ENCODE assay signal across 12 mouse cellular contexts in the genomic region with DNA sequence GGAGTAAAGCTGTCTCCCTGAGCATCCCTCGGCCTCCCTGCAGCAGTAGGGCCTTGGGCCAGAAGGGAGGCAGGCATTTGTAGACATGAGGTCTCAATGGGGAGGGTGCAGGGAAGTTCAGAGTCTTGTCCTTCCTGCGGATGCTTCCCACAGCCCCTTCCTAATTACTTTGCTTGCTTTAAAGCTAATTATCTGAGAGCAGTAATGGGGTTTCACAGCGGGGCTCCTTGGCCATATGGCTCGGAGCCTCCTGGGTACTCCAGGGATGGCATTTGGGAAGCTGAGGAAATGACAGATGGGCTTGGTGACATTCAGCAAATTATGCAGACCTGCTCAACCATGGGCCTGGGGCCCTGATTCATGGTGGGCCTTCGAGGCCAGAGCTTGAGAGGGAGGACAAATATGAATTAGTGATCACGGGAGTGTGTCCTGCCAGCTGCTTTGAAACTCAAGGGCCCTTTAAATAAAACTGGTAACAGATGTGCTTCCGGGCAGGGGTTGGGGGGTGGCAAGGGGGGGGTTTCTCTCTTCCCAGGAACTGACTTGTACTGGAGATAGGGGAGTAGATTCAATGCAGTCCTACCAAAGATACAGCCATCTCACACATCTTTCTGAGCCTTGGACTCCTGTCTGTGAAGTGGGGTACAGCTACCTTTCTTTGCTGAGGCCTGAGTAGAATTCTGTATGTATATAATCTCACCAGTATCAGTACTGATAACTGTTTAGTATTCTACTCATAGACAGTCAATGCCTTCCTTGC. TPM values are rescaled to one million over a fixed set of nuclear protein-coding genes. Genes with fewer than 3 reads are reported as not detected.
DNase-seq lines count a peak whose midpoint lies in the region; ATAC-seq and TF ChIP-seq lines count a peak whose summit lies in the region.
"Had no signal": no experiment of that assay in that cellular context is flagged by ENCODE, and none has a peak within 500 bp of the region (broad histone marks: within the 10 kb centered on the region; RNA-seq: fewer than 3 reads in every experiment).

No protein-coding gene starts in this region.

- H3K9me3 ChIP-seq in forebrain, postnatal 0 days (ENCODE audit: low read length), result no peaks in the 10 kb centered on the region
- no peaks in the 10 kb centered on the region for H3K9me3 ChIP-seq in midbrain, embryonic 13.5 days

- no peak overlapping the region for H3K4me2 ChIP-seq in forebrain, postnatal 0 days (ENCODE audit: low read depth)
- no peak overlapping the region for H3K4me2 ChIP-seq in midbrain, embryonic 13.5 days (replicated peaks)

- no peak overlapping the region for H3K9ac ChIP-seq in forebrain, postnatal 0 days
- H3K9ac ChIP-seq in midbrain, embryonic 13.5 days (replicated peaks), result no peak overlapping the region
- H3K9ac ChIP-seq: liver, embryonic 14.5 days had no signal

- WGBS in forebrain, postnatal 0 days, result 9% methylated on average over 7 of the region's 7 CpGs
- 16% methylated on average over 7 of the region's 7 CpGs for WGBS in midbrain, embryonic 13.5 days

- no peaks in the 10 kb centered on the region for H3K4me1 ChIP-seq in forebrain, postnatal 0 days (ENCODE audit: insufficient read depth)
- peaks cover 23% of the 10 kb centered on the region for H3K4me1 ChIP-seq in midbrain, embryonic 13.5 days (replicated peaks)

- no peak for TF ChIP-seq CTCF in brain, embryonic 14.5 days (IDR thresholded peaks at IDR 0.05; ENCODE audit: borderline replicate concordance, extremely low read depth, insufficient read depth, insufficient read length)
- no peak for TF ChIP-seq CTCF in forebrain, postnatal 0 days (IDR thresholded peaks at IDR 0.05; ENCODE audit: low read depth)

- no peak overlapping the region for H3K27ac ChIP-seq in forebrain, postnatal 0 days (ENCODE audit: low read depth, low read length)
- H3K27ac ChIP-seq in midbrain, embryonic 13.5 days, result peak overlapping the region; percentile 62
- H3K27ac ChIP-seq: liver, embryonic 14.5 days had no signal

- H3K27me3 ChIP-seq in forebrain, postnatal 0 days (ENCODE audit: insufficient read depth, low read length), result no peaks in the 10 kb centered on the region
- H3K27me3 ChIP-seq in midbrain, embryonic 13.5 days, result no peaks in the 10 kb centered on the region

- no peak for TF ChIP-seq POLR2A in brain, embryonic 14.5 days (IDR thresholded peaks at IDR 0.05; ENCODE audit: borderline replicate concordance, extremely low read depth, insufficient read depth, insufficient read length, poor library complexity, severe bottlenecking)

- no peak overlapping the region for H3K4me3 ChIP-seq in forebrain, postnatal 0 days (ENCODE audit: low read depth, low read length)
- no peak overlapping the region for H3K4me3 ChIP-seq in midbrain, embryonic 13.5 days (replicated peaks)
- H3K4me3 ChIP-seq: megakaryocyte, embryonic 14.5 days had no signal

- H3K36me3 ChIP-seq in forebrain, postnatal 0 days (ENCODE audit: insufficient read depth), result no peaks in the 10 kb centered on the region
- H3K36me3 ChIP-seq in midbrain, embryonic 13.5 days, result no peaks in the 10 kb centered on the region

- DNase-seq in brain, embryonic 14.5 days (ENCODE audit: low read depth), result peak; percentile 93
- DNase-seq in embryo, embryonic 10 days (ENCODE audit: low spot score), result peak; percentile 61
- DNase-seq in forebrain, postnatal 0 days, result peak; percentile 22
- no peak for DNase-seq in urinary bladder, postnatal 14 days (ENCODE audit: low spot score)
- no peak for DNase-seq in adrenal gland, postnatal 10 days
- DNase-seq in spleen, postnatal 14 days (ENCODE audit: low spot score in 2 of 2), result no peak
- DNase-seq: gastrocnemius, postnatal 25 days had no signal

- peak; percentile 50; the same call in 1 of the 2 replicates for ATAC-seq in forebrain, postnatal 0 days
- ATAC-seq in midbrain, embryonic 13.5 days, result peak; percentile 92
- no peak for ATAC-seq in frontal cortex, adult (ENCODE audit: low TSS enrichment)

RNA-seq across cellular contexts. Expression of a gene that starts 34.8 kb away (rescaled TPM):
- polyA plus RNA-seq in brain, embryonic 14.5 days (2012; rRNA removed), result 1.4 and 2.1 TPM in 2 replicates
- total RNA-seq in forebrain, postnatal 0 days (2014; rRNA removed), result 0.15 and 0.38 TPM in 2 replicates
- 0.57 and 1.0 TPM in 2 replicates for polyA plus RNA-seq in forebrain, postnatal 0 days (2015; fragmentation: Nextera tagmentation; extraction: Ambion mirVana)
- polyA plus RNA-seq in midbrain, embryonic 13.5 days (2015; fragmentation: Nextera tagmentation; extraction: Ambion mirVana), result 0.89 and 0.99 TPM in 2 replicates
- total RNA-seq in adrenal gland, postnatal 10 days (2021), result 1 to 10 TPM; 4.8 to 9.5 TPM
- total RNA-seq: hematopoietic stem cell, adult 5-6 weeks had no signal
- polyA plus RNA-seq: liver, embryonic 14.5 days had no signal

RNA-seq across cellular contexts. Expression of a gene that starts 57.0 kb away (rescaled TPM):
- 9.3 and 14.9 TPM in 2 replicates for polyA plus RNA-seq in brain, embryonic 14.5 days (2012; rRNA removed)
- total RNA-seq in forebrain, postnatal 0 days (2014; rRNA removed), result 2.2 and 3.0 TPM in 2 replicates
- 4.5 and 9.0 TPM in 2 replicates for polyA plus RNA-seq in forebrain, postnatal 0 days (2015; fragmentation: Nextera tagmentation; extraction: Ambion mirVana)
- polyA plus RNA-seq in midbrain, embryonic 13.5 days (2015; fragmentation: Nextera tagmentation; extraction: Ambion mirVana), result 10.6 and 11.5 TPM in 2 replicates
- total RNA-seq in adrenal gland, postnatal 10 days (2021), result 10 to 100 TPM in 1 of 2 experiments, 1 to 10 TPM in 1; 9.4 to 14.5 TPM
- total RNA-seq: gastrocnemius, postnatal 25 days; hematopoietic stem cell, adult 5-6 weeks had no signal
- polyA plus RNA-seq: liver, embryonic 14.5 days had no signal

Comparison
In these comparisons a context has a peak if more than half of its experiments do, and no peak if none do; other contexts are left out.
1. DNase-seq: peak in brain, embryonic 14.5 days (single experiment), embryo, embryonic 10 days (single experiment) and forebrain, postnatal 0 days (single experiment); none in urinary bladder, postnatal 14 days (single experiment), adrenal gland, postnatal 10 days (single experiment) and spleen, postnatal 14 days (0 of 2).